Mouse (Mus musculus): ENCODE data around the gene Cldn20. TPM values are rescaled to one million over a fixed set of nuclear protein-coding genes. Genes with fewer than 3 reads are reported as not detected.

Gene Cldn20
- polyA plus RNA-seq, 1 experiment from 2014 or later, result 0.40 TPM

DNA sequence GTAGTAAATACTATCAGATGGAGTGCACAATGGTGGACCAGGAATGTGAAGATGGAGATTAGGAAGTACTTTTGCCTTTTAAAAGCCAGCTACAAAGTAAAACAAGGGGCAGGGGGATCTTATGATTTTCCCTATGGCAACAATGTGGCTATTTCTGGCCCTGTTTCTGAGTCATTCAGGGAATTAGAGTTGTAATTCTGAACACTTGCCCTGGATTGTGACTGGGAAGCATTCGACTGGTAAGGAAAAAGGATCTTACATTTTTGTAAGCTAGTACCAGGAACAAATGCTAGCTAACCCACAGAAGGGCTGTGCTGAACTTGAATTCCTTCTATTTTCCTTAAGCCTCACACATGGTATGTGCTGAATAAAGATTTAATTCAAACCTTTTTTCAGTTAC lies 713 bp upstream of the Cldn20 start:
- H3K4me2 ChIP-seq, result no peak overlapping the region
- 85% methylated on average over 1 of the region's 1 CpGs for WGBS
- H3K36me3 ChIP-seq, result no peaks in the 10 kb centered on the region
- H3K4me1 ChIP-seq (replicated peaks), result no peaks in the 10 kb centered on the region
- H3K27ac ChIP-seq (replicated peaks), result no peak overlapping the region
- no peak overlapping the region for H3K4me3 ChIP-seq
- no peaks in the 10 kb centered on the region for H3K9me3 ChIP-seq
- no peak overlapping the region for H3K9ac ChIP-seq
- no peak for ATAC-seq (ENCODE audit: low FRiP score, low read depth)
- H3K27me3 ChIP-seq, result no peaks in the 10 kb centered on the region

DNA sequence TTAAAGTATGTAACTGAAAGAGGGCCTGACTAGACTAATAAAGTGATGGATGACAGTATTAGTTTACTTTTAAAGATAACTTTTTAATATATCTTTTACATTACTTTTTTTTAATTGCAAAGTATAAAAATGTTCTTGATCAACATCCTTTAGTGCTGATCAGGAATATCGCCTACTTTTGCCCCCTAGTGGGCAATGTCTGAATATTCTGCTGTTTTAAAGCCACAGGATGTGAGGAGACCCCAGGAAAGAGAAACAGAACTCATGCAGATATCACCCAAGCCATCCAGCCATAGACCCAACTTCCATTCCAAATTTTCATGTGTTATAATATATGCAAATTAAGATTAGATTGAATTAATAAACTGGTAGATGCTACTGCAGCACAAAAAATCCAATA lies 1.1 kb downstream of the Cldn20 start:
- no peak overlapping the region for H3K4me3 ChIP-seq
- H3K36me3 ChIP-seq, result no peaks in the 10 kb centered on the region
- H3K27ac ChIP-seq (replicated peaks), result no peak overlapping the region
- WGBS, result 28% methylated on average over 1 of the region's 1 CpGs
- H3K27me3 ChIP-seq, result no peaks in the 10 kb centered on the region
- ATAC-seq (ENCODE audit: low FRiP score, low read depth), result no peak
- no peak overlapping the region for H3K4me2 ChIP-seq
- H3K9ac ChIP-seq, result no peak overlapping the region
- no peaks in the 10 kb centered on the region for H3K9me3 ChIP-seq
- H3K4me1 ChIP-seq (replicated peaks), result no peaks in the 10 kb centered on the region

DNA sequence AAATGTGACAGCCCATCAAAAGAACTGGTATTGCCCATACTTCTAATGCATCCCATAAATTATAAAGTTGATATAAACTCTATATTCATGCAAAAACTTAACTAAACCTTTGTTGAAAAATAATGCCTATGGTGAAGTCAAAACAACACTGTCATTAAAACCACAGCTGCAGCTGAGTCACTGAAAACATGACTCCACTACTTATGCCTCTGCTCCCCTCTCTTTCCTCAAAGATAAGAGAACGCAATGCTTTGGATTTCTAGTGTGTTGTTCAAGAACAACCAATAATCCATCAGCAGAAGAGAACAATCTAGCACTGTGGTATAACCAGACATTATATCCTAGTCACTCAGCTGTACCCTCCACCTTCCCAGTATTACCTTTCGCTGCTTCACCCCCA lies 8.0 kb downstream of the Cldn20 start:
- 96% methylated on average over 2 of the region's 2 CpGs for WGBS
- no peaks in the 10 kb centered on the region for H3K9me3 ChIP-seq
- ATAC-seq (ENCODE audit: low FRiP score, low read depth), result no peak
- no peak overlapping the region for H3K4me2 ChIP-seq
- H3K27me3 ChIP-seq, result no peaks in the 10 kb centered on the region
- H3K9ac ChIP-seq, result no peak overlapping the region
- no peak overlapping the region for H3K27ac ChIP-seq (replicated peaks)
- H3K36me3 ChIP-seq, result 0 out of 2 replicates have a peak, but pooled peaks cover 3% of the 10 kb centered on the region
- H3K4me3 ChIP-seq, result no peak overlapping the region
- H3K4me1 ChIP-seq (replicated peaks), result no peaks in the 10 kb centered on the region

DNA sequence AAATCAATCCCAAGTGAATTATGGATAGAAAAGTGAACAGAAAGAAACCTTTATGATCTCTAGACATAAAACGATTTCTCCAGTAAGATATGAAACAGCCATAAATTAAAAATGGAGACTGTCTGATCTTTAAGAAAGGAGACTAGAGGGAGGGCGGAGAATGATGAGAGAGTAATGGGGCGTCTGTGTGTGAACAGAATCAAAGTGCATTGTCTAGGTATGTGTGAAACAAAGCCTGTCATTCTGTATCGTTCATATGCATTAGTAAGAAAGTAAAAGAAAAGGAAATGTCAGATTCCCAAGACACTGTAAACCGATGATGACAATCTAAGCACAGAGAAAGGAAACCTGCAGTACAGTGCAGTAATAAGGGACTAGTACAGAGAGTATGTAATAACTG lies 8.7 kb downstream of the Cldn20 start:
- 89% methylated on average over 5 of the region's 5 CpGs for WGBS
- Histone ChIP-seq H3K4me1 (replicated peaks) (no peaks in the 10 kb centered on the region), H3K4me3 (no peak overlapping the region), H3K9ac (no peak overlapping the region), H3K9me3 (no peaks in the 10 kb centered on the region), H3K27me3 (no peaks in the 10 kb centered on the region), H3K4me2 (no peak overlapping the region), H3K27ac (replicated peaks) (no peak overlapping the region), H3K36me3 (0 out of 2 replicates have a peak, but pooled peaks cover 3% of the 10 kb centered on the region)
- no peak for ATAC-seq (ENCODE audit: low FRiP score, low read depth)

DNA sequence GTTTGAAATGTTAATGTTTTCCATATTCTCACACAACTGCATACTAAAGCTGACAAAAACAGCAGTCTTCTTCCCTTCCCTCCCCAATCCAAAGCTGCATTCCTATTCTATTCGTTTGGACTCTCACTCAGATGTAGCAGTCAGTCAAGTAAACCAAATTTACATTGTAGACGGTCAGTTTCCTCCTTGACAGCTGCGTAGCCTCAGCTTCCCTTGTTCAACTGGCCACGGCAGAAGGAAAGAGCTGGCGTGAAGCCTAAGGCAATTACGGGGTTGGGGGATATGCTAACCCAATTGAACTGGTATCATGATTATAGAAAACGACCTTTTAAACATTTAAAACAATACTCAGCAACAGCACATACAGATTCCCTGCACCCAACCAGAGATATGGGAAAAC lies 15.4 kb downstream of the Cldn20 start:
- WGBS, result 60% methylated on average over 7 of the region's 7 CpGs

DNA sequence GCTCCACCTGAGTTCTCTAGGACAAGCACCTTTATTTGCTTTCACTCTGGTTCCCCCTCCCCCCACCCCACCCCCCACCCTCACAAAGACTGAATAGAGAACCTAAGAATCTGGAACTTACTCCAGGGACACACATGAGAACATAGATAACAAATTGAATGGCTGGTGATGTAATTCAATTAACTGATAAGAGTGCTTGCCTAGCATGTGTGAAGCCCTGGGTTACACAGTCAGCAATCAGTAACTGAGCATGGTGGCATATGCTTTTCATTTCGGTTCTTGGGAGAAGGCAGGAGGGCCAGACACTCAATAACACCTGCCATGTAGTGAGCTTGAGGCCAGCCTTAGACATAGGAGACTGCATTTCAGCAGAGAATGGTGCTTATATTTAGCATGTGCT lies 23.9 kb downstream of the Cldn20 start:
- no peak overlapping the region for H3K4me2 ChIP-seq
- peaks cover 16% of the 10 kb centered on the region for H3K4me1 ChIP-seq (replicated peaks)
- H3K27me3 ChIP-seq, result no peaks in the 10 kb centered on the region
- H3K9ac ChIP-seq, result no peak overlapping the region
- H3K9me3 ChIP-seq, result no peaks in the 10 kb centered on the region
- H3K36me3 ChIP-seq, result no peaks in the 10 kb centered on the region; the same call in 1 of the 2 replicates
- H3K4me3 ChIP-seq, result 0 out of 2 replicates have a peak overlapping the region, but pooled peaks have one; percentile 70
- ATAC-seq (ENCODE audit: low FRiP score, low read depth), result no peak
- 75% methylated on average over 1 of the region's 1 CpGs for WGBS
- H3K27ac ChIP-seq (replicated peaks), result no peak overlapping the region

More for the DNA sequence above, 15.4 kb downstream of the Cldn20 start:
- no peak for ATAC-seq (ENCODE audit: low FRiP score, low read depth)
- H3K9me3 ChIP-seq, result no peaks in the 10 kb centered on the region
- H3K27ac ChIP-seq (replicated peaks), result no peak overlapping the region
- no peaks in the 10 kb centered on the region for H3K27me3 ChIP-seq
- H3K4me2 ChIP-seq, result no peak overlapping the region
- H3K4me1 ChIP-seq (replicated peaks), result no peaks in the 10 kb centered on the region
- H3K4me3 ChIP-seq, result no peak overlapping the region
- no peak overlapping the region for H3K9ac ChIP-seq
- no peaks in the 10 kb centered on the region; the same call in 1 of the 2 replicates for H3K36me3 ChIP-seq

DNA sequence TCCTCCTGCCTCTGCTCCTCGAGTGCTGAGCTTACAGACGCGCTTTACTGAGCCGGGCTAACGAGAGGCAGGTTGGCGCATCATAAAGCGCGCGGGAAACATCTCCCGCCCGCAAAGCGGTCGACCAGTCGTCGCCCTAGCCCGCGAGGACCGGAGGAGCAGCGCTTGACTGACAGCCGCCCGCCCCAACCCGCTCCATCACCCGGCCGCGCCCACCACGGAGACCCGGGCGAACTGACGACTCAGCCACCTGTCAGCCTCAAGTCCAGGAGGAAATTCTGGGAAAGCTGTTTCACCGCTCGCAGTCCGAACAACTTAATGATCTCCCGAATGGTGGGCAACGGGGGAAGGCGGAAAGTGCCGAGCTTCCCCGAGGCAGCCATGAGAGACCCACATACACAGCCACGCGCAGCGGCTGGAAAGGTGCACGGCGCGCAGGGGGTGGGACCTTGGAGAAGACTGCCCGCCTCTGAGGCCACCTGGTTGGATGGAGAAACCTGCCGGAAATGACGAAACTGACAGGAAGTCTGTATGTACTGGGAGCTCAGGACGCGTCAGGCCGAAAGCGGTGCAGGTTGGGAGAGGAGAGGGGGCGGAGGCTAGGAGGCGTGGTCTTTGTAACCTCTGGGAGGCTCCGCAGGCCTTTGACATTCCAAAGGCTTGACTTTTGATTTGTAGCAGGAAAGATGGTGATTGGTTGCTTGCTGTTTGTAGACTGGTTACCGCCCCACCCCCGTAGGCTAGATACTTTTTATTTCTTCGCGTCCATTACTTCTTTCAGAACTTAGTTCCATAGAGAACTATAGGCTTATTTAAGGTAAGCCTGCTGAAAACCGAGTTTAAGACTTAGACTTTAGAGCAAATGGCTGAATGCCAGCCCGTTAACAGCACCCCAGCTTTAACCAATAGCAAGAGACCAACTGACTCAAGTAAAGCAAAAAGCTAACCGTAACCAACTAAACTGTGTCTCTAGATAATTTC lies 25.3 kb downstream of the Cldn20 start, which contains the start of gene Tfb1m:
Gene Tfb1m (minus strand): TSS at position 451 of the 981 bp plus-strand sequence.
- Histone ChIP-seq H3K4me1 (replicated peaks) (peaks cover 16% of the 10 kb centered on the region), H3K9me3 (no peaks in the 10 kb centered on the region), H3K4me2 (peak within 1 kb of the TSS; percentile 73), H3K9ac (peak within 1 kb of the TSS; percentile 55), H3K27me3 (no peaks in the 10 kb centered on the region), H3K36me3 (no peaks in the 10 kb centered on the region), H3K27ac (replicated peaks) (peak within 1 kb of the TSS; percentile 93), H3K4me3 (peak within 1 kb of the TSS; percentile 70)
- WGBS, result 1% methylated on average over 60 of the region's 60 CpGs
- ATAC-seq (ENCODE audit: low FRiP score, low read depth), result peak; percentile 100

DNA sequence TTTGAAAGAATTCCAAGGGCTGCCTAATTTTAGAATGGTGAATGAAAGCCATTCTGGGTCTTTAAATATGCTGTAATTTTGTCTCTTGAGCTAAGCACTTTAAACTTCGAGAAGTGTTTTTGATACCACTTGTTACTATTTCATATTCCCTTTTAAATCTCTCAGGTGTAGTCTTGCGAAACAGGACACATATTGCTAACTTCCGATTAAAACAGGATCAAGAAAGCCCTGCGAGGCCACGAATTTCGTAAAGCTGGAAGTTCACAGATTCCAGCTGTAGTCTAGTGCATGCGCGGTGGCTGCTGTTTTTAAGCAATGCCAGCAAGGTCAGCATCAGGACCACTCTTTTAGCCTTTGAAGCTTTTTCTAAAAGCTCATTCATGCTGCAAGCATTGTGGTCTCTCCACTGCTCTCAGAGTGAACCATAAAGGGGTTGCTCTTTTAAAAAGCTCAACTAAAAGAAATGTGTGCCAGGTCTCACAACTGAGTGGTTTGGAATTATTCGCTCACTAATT lies 26.1 kb downstream of the Cldn20 start:
- peaks cover 16% of the 10 kb centered on the region for H3K4me1 ChIP-seq (replicated peaks)
- H3K36me3 ChIP-seq, result no peaks in the 10 kb centered on the region
- H3K27me3 ChIP-seq, result no peaks in the 10 kb centered on the region
- WGBS, result 61% methylated on average over 9 of the region's 9 CpGs
- H3K4me2 ChIP-seq, result peak overlapping the region; percentile 73
- H3K9ac ChIP-seq, result 0 out of 2 replicates have a peak overlapping the region, but pooled peaks have one; percentile 28
- peak overlapping the region; percentile 70 for H3K4me3 ChIP-seq
- H3K9me3 ChIP-seq, result no peaks in the 10 kb centered on the region
- peak overlapping the region; percentile 93 for H3K27ac ChIP-seq (replicated peaks)
- ATAC-seq (ENCODE audit: low FRiP score, low read depth), result no peak

DNA sequence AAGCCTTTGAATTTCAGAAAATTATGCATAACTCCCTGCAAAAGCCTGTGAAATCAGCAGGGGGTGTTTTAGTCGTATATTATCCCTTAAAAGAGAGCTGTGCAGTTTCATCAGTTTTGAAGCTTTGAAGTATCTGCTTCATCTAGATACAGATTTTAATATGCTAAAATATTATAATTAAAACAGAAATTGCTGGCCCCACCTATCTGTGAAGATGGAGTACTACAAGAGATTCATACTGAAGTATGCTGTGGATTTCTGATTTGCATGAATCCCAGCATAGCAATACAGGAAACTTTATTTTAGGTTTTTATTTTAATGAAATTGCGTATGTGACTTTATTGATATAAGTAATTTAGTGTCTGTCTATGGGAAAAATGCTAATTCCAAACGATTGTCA lies 28.2 kb downstream of the Cldn20 start:
- H3K9me3 ChIP-seq, result no peaks in the 10 kb centered on the region
- WGBS, result 73% methylated on average over 3 of the region's 3 CpGs
- H3K36me3 ChIP-seq, result no peaks in the 10 kb centered on the region
- no peak overlapping the region for H3K9ac ChIP-seq
- H3K4me1 ChIP-seq (replicated peaks), result peaks cover 16% of the 10 kb centered on the region
- no peak overlapping the region for H3K4me3 ChIP-seq
- no peaks in the 10 kb centered on the region for H3K27me3 ChIP-seq
- no peak overlapping the region for H3K4me2 ChIP-seq
- H3K27ac ChIP-seq (replicated peaks), result no peak overlapping the region
- no peak for ATAC-seq (ENCODE audit: low FRiP score, low read depth)

DNA sequence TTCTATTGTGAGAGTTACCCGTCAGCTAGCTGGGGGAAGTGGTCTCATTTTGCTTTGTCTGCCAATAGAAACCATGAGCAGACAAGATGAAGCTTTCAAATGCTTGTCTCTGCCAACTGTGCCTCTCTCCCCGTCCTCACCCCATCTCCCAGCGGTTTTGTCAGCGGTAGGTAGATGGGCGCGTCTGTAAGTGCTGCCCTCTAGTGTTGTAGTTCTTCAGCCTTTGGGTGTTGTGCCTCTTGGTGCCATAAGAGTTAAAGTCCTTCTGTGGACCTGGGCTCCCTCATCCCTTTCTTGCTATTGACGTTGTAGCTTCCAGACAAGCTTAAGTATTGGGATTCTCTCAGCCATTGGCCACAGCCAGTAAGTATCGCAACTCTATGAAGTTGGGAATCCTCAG lies 30.1 kb downstream of the Cldn20 start:
- no peaks in the 10 kb centered on the region for H3K36me3 ChIP-seq
- H3K9me3 ChIP-seq, result no peaks in the 10 kb centered on the region
- ATAC-seq (ENCODE audit: low FRiP score, low read depth), result no peak
- H3K4me3 ChIP-seq, result no peak overlapping the region
- H3K27me3 ChIP-seq, result no peaks in the 10 kb centered on the region
- 64% methylated on average over 8 of the region's 8 CpGs for WGBS
- H3K27ac ChIP-seq (replicated peaks), result no peak overlapping the region
- H3K4me2 ChIP-seq, result no peak overlapping the region
- peaks cover 7% of the 10 kb centered on the region for H3K4me1 ChIP-seq (replicated peaks)
- no peak overlapping the region for H3K9ac ChIP-seq

DNA sequence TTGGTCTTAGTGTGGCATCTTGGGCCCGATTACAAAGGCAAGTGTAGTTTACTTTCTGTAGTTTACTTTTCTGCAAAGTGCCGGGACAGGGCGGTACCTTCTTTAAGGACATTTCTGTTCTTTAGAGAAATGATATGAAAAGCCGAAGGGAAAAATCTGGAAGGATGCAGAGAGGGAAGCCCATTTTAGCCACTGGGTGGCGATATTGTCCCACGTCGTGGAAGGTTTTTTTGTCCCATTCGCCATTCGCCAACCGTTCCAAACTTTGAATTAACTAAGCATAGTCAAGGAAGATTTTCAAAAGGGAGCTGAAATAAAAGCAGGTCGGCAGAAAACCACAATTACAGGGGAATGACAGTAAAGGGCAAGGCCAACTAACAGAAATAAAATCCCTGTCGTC lies 38.5 kb downstream of the Cldn20 start:
- H3K4me1 ChIP-seq (replicated peaks), result 0 out of 2 replicates have a peak, but pooled peaks cover 6% of the 10 kb centered on the region
- WGBS, result 4% methylated on average over 12 of the region's 12 CpGs
- no peaks in the 10 kb centered on the region for H3K27me3 ChIP-seq
- H3K4me2 ChIP-seq, result peak overlapping the region; percentile 32
- H3K9ac ChIP-seq, result no peak overlapping the region
- H3K36me3 ChIP-seq, result no peaks in the 10 kb centered on the region
- ATAC-seq (ENCODE audit: low FRiP score, low read depth), result no peak
- H3K4me3 ChIP-seq, result no peak overlapping the region
- no peak overlapping the region for H3K27ac ChIP-seq (replicated peaks)
- H3K9me3 ChIP-seq, result no peaks in the 10 kb centered on the region
